Mouse (Mus musculus) G1E (cell line): Measurements from ENCODE around the gene Kif3c.

Source experiments
- CTCF ChIP-seq: IDR thresholded peaks from 2 replicates; pipeline ENCODE4 v1.5.1; 2012; ENCODE audit warnings: low read depth, low read length, inconsistent platforms, mixed read lengths
- POLR2AphosphoS5 ChIP-seq: IDR thresholded peaks from 2 replicates; pipeline ENCODE4 v1.6.1; 2012; ENCODE audit warnings: low read depth, low read length, inconsistent platforms; ENCODE audit not compliant: insufficient replicate concordance
- TAL1 ChIP-seq: conservative IDR thresholded peaks from 2 replicates; pipeline ENCODE4 v1.6.1; 2012; ENCODE audit warnings: low read depth, low read length, inconsistent platforms, mixed read lengths

DNA sequence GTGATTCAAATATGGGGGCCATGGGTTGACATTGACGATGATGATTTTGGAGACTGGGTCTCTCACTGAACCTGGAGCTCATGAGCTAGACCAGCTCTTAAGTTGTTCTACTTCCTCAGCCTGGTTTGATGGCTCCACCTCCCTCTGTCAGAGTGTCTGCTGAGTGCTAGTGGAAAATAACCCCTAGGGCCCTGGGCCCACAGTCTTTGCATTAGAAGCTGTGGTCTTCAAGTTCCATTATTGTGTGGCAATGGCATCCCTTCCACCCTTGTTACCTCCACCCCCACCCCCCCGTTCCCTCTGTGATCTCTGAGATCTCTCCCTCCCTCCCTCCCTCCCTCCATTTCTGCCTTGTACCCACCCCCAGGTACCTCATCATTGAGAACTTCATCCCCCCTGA lies 25.1 kb downstream of the Kif3c start:
- TF ChIP-seq CTCF (no peak), TAL1 (no peak), POLR2AphosphoS5 (no peak)
